Mouse (Mus musculus): ENCODE measurements around the gene Mettl24. TPM values are rescaled to one million over a fixed set of nuclear protein-coding genes. Genes with fewer than 3 reads are reported as not detected.

Mettl24 gene
- polyA plus RNA-seq, 1 experiment from 2014 or later: 2.9 TPM

DNA sequence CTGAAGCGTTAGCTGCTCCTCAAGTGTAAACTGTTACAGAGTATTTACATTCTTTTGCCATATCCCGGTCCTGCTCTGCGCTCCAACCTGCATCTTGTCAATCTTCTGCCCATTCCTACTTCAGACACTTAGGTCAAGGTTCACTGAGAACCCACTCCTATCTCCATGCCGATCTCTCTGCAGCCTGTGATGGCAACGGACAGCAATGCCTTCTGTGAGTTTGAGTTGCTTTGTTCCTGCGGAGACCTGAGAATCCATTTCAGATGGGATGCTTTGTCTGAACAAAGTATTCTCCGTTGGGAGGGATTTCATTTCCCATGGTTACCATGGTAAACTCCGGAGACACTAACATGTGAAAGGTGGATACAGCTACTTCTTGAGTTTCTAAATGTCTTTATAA is 2.6 kb downstream of the Mettl24 start:
- Histone ChIP-seq H3K9ac (no peak overlapping the region), H3K27me3 (no peaks in the 10 kb centered on the region), H3K27ac (no peak overlapping the region), H3K4me2 (no peak overlapping the region), H3K4me3 (no peak overlapping the region), H3K9me3 (replicated peaks) (no peaks in the 10 kb centered on the region), H3K4me1 (replicated peaks) (peaks cover 6% of the 10 kb centered on the region), H3K36me3 (no peaks in the 10 kb centered on the region)
- no peak for ATAC-seq (replicated peaks; ENCODE audit: insufficient number of reproducible peaks, insufficient read depth, low FRiP score, low read depth)
- WGBS: 65% methylated on average over 8 of the region's 8 CpGs

DNA sequence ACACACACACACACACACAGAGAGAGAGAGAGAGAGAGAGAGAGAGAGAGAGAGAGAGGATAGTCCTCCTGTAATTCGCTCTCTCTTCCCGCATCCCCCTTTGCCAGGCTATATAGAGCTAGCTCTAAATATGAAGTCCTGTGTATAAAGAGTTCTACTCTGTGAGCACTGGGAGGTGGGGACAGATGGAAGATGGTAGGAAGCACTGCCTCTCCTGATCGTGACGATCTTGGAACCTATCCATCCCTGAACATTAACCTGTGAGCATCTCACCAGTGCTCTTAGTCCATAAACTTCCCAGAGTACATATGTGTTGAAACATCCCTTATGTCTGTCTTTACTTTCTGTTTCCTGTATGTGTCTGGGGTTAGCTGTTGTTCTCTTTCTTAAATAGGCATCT is 3.9 kb downstream of the Mettl24 start:
- 84% methylated on average over 4 of the region's 4 CpGs for WGBS
- ATAC-seq (replicated peaks; ENCODE audit: insufficient number of reproducible peaks, insufficient read depth, low FRiP score, low read depth): no peak

DNA sequence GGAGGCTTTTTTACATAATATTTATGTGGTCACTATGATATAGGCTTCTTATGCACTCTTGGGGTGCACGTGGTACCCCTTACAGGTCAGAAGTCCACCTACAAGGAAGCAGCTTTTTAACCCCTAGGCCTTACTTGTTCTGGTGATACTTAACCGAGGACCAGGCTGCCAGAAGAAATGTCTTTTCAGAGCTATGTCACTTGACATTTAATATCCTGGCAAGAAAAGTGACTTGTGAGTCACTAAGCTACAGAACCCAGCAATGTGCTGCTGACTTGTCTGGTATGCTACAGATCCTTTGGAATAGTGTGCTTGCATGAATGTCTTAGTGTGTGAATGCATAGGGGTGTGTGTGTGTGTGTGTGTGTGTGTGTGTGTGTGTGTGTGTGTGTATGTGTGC is 4.3 kb downstream of the Mettl24 start:
- Histone ChIP-seq H3K4me1 (replicated peaks) (peaks cover 6% of the 10 kb centered on the region), H3K9me3 (replicated peaks) (no peaks in the 10 kb centered on the region), H3K27me3 (no peaks in the 10 kb centered on the region), H3K4me2 (no peak overlapping the region), H3K4me3 (no peak overlapping the region), H3K27ac (no peak overlapping the region), H3K36me3 (no peaks in the 10 kb centered on the region), H3K9ac (no peak overlapping the region)
- WGBS: 72% methylated on average over 2 of the region's 2 CpGs
- no peak for ATAC-seq (replicated peaks; ENCODE audit: insufficient number of reproducible peaks, insufficient read depth, low FRiP score, low read depth)

More for the DNA sequence above, 3.9 kb downstream of the Mettl24 start:
- H3K9ac ChIP-seq: no peak overlapping the region
- no peak overlapping the region for H3K4me2 ChIP-seq
- no peak overlapping the region for H3K27ac ChIP-seq
- no peaks in the 10 kb centered on the region for H3K9me3 ChIP-seq (replicated peaks)
- H3K4me1 ChIP-seq (replicated peaks): peaks cover 6% of the 10 kb centered on the region
- H3K27me3 ChIP-seq: no peaks in the 10 kb centered on the region
- H3K36me3 ChIP-seq: no peaks in the 10 kb centered on the region
- H3K4me3 ChIP-seq: no peak overlapping the region

DNA sequence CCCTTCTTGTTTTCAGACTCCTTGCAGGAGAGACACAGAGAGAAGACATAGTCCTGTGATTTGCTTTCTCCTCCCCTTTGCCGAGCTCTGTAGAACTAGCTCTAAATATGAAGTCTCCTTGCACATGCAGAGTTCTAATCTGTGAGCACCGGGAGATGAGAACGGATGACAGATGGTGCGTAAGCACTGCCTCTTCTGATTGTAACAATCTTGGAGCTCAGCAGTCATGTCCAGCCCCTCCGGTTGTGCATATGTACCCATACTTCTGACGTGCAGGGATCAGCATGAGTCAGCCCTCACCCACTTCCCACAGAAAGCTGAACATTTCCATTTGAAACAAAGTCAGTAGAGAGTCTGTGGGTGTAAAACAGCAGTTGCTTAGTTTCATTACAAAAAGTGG is 5.2 kb downstream of the Mettl24 start:
- Histone ChIP-seq H3K27ac (no peak overlapping the region), H3K9ac (no peak overlapping the region), H3K4me2 (no peak overlapping the region), H3K4me3 (no peak overlapping the region), H3K27me3 (no peaks in the 10 kb centered on the region), H3K36me3 (no peaks in the 10 kb centered on the region), H3K4me1 (replicated peaks) (peaks cover 6% of the 10 kb centered on the region), H3K9me3 (replicated peaks) (no peaks in the 10 kb centered on the region)
- WGBS: 71% methylated on average over 6 of the region's 6 CpGs
- no peak for ATAC-seq (replicated peaks; ENCODE audit: insufficient number of reproducible peaks, insufficient read depth, low FRiP score, low read depth)

DNA sequence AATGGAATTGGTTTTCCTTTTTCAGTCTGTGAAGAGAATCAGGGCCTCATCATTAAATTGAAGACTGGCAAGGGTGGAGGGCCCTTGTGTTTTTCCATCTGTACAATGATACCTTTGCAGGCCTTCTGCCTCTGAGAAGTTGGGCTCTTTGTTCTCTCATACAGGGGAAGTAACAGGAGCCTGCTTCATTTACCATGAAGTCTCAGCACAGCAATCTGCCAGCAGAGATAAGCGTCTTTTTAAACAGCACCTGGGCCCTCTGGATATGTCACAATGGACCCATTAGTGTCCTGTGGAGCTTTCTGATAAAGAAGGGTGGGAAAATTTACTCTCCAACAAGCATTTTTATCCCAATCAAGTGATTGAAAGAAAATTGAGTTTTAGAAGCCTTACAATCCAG is 5.8 kb downstream of the Mettl24 start:
- Histone ChIP-seq H3K27me3 (no peaks in the 10 kb centered on the region), H3K9ac (no peak overlapping the region), H3K4me2 (no peak overlapping the region), H3K9me3 (replicated peaks) (no peaks in the 10 kb centered on the region), H3K4me3 (no peak overlapping the region), H3K4me1 (replicated peaks) (peaks cover 3% of the 10 kb centered on the region), H3K27ac (no peak overlapping the region), H3K36me3 (no peaks in the 10 kb centered on the region)
- ATAC-seq (replicated peaks; ENCODE audit: insufficient number of reproducible peaks, insufficient read depth, low FRiP score, low read depth): no peak
- 54% methylated on average over 1 of the region's 1 CpGs for WGBS

DNA sequence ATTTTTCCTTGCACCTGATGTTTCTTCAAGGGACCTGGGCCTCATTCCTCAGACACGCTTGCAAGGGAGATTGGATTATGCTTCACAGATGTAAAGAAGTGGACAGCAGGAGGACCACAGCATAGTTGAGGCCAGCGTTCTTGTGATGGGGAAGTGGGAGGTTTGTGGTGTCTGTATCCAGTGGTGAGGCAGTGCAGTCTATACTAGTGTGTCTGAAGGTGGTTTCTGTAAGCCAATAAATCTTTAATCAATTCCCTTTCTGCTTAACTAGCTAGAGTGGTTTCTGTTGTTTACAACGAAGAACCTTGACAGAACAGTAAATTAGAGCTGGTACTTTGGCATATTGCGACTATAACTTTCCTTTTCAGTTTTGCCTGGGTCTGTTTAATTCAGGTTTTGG is 15.6 kb downstream of the Mettl24 start:
- H3K9me3 ChIP-seq (replicated peaks): no peaks in the 10 kb centered on the region
- H3K4me3 ChIP-seq: no peak overlapping the region
- 74% methylated on average over 4 of the region's 4 CpGs for WGBS
- no peak overlapping the region for H3K27ac ChIP-seq
- H3K4me2 ChIP-seq: no peak overlapping the region
- no peak overlapping the region for H3K9ac ChIP-seq
- H3K4me1 ChIP-seq (replicated peaks): peaks cover 9% of the 10 kb centered on the region
- no peaks in the 10 kb centered on the region for H3K27me3 ChIP-seq
- no peak for ATAC-seq (replicated peaks; ENCODE audit: insufficient number of reproducible peaks, insufficient read depth, low FRiP score, low read depth)
- H3K36me3 ChIP-seq: no peaks in the 10 kb centered on the region

DNA sequence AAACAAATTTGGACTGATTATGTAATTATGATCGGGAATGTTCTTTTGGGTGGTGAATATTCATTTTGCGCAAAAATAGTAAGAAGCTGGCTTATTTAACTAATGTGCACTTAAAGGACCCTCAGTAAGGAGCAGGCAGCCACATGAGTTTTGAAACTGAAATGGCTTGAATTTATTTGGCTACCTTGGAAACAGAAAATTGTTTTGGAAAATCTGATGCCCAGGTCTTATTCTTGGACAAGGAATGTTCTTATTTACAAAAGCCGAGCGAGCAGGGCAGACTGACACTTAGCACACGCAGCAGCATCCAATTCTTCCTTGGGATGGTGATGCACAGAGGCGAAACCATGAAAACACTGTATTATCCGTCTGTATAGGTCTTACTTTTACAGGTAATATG is 28.0 kb downstream of the Mettl24 start:
- no peak overlapping the region for H3K9ac ChIP-seq
- no peak overlapping the region for H3K4me3 ChIP-seq
- H3K4me1 ChIP-seq (replicated peaks): peaks cover 9% of the 10 kb centered on the region

DNA sequence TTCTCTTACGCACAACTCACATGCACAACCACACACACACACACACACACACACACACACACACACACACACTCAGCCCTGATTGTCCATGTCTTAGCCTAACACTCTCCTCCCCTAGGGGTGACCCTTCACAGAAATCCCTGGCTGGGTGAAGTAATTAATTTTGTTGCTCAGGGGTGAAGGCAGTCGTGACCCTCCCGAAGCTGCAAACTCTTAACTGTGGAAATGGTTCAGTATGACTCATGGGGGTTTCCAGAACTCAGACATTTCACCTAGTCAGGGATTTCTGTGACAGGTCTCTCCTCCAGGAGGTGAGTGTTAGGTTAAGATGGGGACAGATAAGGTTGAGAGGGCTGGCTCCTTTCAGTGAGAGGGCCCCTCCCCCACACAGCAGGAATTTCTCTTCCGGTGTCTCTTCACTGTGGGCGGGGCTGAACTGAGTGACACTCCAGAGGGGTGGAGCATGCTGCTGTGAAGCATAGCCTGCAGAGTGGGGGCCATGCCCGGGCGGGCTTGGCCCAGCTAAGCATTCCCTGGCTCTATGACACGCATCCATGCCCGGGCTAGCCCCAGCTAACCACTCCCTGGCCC is 30.0 kb downstream of the Mettl24 start:
- Histone ChIP-seq H3K27me3 (no peaks in the 10 kb centered on the region), H3K4me3 (no peak overlapping the region), H3K9me3 (replicated peaks) (no peaks in the 10 kb centered on the region), H3K4me2 (no peak overlapping the region), H3K4me1 (replicated peaks) (peaks cover 12% of the 10 kb centered on the region), H3K36me3 (no peaks in the 10 kb centered on the region), H3K27ac (no peak overlapping the region), H3K9ac (no peak overlapping the region)
- 33% methylated on average over 9 of the region's 9 CpGs for WGBS
- ATAC-seq (replicated peaks; ENCODE audit: insufficient number of reproducible peaks, insufficient read depth, low FRiP score, low read depth): peak; percentile 53; the same call in 1 of the 2 replicates

More for the DNA sequence above, 28.0 kb downstream of the Mettl24 start:
- Histone ChIP-seq H3K4me2 (no peak overlapping the region), H3K27me3 (no peaks in the 10 kb centered on the region), H3K36me3 (no peaks in the 10 kb centered on the region), H3K9me3 (replicated peaks) (no peaks in the 10 kb centered on the region), H3K27ac (no peak overlapping the region)
- ATAC-seq (replicated peaks; ENCODE audit: insufficient number of reproducible peaks, insufficient read depth, low FRiP score, low read depth): no peak
- 67% methylated on average over 7 of the region's 7 CpGs for WGBS

DNA sequence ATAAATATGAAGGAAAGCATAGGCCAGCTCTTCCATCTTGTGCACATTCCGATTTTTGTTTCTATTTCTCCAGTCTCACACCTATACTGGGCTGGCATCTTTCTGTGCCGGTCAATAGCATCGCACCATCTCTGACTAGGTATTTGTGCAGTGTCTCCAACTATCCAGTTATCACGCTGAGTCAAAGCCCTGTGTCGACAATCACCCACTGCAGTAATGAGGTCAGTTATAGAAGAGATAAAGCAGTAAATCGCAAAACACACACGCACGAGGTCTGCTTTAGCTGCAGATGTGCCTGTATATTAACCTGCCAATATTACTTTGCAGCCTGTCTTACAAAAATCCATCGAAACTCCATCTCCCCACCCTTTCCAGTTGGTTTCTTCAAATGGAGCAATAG is 30.7 kb downstream of the Mettl24 start:
- H3K4me3 ChIP-seq: no peak overlapping the region
- peaks cover 12% of the 10 kb centered on the region for H3K4me1 ChIP-seq (replicated peaks)
- no peak overlapping the region for H3K27ac ChIP-seq
- no peaks in the 10 kb centered on the region for H3K36me3 ChIP-seq
- no peak for ATAC-seq (replicated peaks; ENCODE audit: insufficient number of reproducible peaks, insufficient read depth, low FRiP score, low read depth)
- 61% methylated on average over 9 of the region's 9 CpGs for WGBS
- H3K9ac ChIP-seq: no peak overlapping the region
- H3K4me2 ChIP-seq: no peak overlapping the region
- H3K9me3 ChIP-seq (replicated peaks): no peaks in the 10 kb centered on the region
- H3K27me3 ChIP-seq: no peaks in the 10 kb centered on the region

DNA sequence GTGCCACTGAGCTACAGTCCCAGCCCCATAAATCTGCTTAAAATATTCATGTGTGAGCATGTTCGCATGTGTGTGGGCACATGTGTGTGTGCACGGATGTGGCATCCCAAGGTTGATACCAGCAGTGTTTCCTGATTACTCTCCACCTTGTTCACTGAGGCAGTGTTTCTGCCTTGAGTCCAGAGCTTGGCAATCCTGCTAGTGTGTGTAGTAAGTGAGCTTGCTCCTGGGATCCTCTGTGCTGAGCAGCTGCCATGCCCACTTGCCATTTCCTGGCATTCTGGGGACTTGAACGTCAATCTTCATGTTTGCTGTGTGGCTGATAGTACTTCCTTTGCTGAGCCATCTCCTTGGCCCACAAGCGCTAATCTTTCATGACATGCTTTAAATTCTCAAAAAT is 32.1 kb downstream of the Mettl24 start:
- no peak overlapping the region for H3K27ac ChIP-seq
- H3K27me3 ChIP-seq: no peaks in the 10 kb centered on the region
- no peaks in the 10 kb centered on the region for H3K36me3 ChIP-seq
- H3K9ac ChIP-seq: no peak overlapping the region
- H3K4me3 ChIP-seq: no peak overlapping the region
- 84% methylated on average over 4 of the region's 4 CpGs for WGBS
- no peak overlapping the region for H3K4me2 ChIP-seq
- no peak for ATAC-seq (replicated peaks; ENCODE audit: insufficient number of reproducible peaks, insufficient read depth, low FRiP score, low read depth)
- H3K9me3 ChIP-seq (replicated peaks): no peaks in the 10 kb centered on the region
- H3K4me1 ChIP-seq (replicated peaks): peaks cover 12% of the 10 kb centered on the region

DNA sequence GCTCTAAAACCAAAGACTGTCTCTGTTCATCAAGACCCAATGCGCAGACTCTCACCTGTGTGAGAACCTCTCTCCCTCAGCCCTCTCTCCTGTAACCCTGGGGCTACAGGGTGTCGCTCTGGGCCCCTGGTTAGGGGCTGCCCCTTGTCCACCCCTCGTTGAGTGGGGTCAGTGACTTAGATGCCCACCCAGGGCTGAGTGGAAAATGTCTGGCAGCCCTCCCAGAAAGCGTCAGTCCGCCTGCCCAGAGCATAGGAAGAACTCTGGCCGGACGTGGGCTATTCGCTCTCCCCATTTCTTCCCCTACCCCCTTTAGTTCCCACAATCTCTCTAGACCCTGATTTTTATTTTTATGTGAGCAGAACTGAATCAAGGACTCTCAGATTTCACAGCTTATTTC is 33.2 kb downstream of the Mettl24 start:
- no peak for ATAC-seq (replicated peaks; ENCODE audit: insufficient number of reproducible peaks, insufficient read depth, low FRiP score, low read depth)

DNA sequence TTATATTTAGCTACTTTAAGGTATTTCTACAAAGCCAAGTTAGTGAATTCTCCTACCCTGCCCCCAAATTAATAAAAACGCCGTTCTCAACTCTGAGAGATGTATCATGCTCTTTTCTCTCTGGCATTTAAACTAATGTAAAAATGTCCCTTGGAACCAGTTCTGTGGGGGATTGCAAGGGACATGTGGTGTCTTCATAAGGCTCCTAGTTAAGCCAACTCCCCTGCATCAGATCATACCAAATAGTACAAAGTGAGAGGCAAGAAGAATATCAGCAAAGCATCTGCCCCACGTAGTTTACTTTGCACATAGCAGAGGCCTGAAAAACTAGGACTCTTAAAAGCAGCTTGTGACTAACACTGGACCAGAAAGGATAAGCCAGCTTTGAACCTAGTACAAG is 33.6 kb downstream of the Mettl24 start:
- no peak for ATAC-seq (replicated peaks; ENCODE audit: insufficient number of reproducible peaks, insufficient read depth, low FRiP score, low read depth)

More for the DNA sequence above, 33.2 kb downstream of the Mettl24 start:
- H3K27me3 ChIP-seq: no peaks in the 10 kb centered on the region
- peaks cover 12% of the 10 kb centered on the region for H3K4me1 ChIP-seq (replicated peaks)
- no peak overlapping the region for H3K9ac ChIP-seq
- H3K27ac ChIP-seq: no peak overlapping the region
- no peak overlapping the region for H3K4me2 ChIP-seq
- no peaks in the 10 kb centered on the region for H3K9me3 ChIP-seq (replicated peaks)
- H3K36me3 ChIP-seq: no peaks in the 10 kb centered on the region
- WGBS: 35% methylated on average over 8 of the region's 8 CpGs
- no peak overlapping the region for H3K4me3 ChIP-seq

More for the DNA sequence above, 33.6 kb downstream of the Mettl24 start:
- Histone ChIP-seq H3K9me3 (replicated peaks) (no peaks in the 10 kb centered on the region), H3K9ac (no peak overlapping the region), H3K4me1 (replicated peaks) (peaks cover 12% of the 10 kb centered on the region), H3K4me3 (no peak overlapping the region), H3K27ac (no peak overlapping the region), H3K27me3 (no peaks in the 10 kb centered on the region), H3K36me3 (no peaks in the 10 kb centered on the region), H3K4me2 (no peak overlapping the region)
- WGBS: 61% methylated on average over 3 of the region's 3 CpGs
